Mouse (Mus musculus): ENCODE results near the gene Manbal.

The Manbal gene

GRCm38 (mm10) chr2:157366762-157367161 is 632 bp upstream of the Manbal start:
- DNase-seq (ENCODE audit: low read depth, low spot score) = no peak

GRCm38 (mm10) chr2:157367991-157368390 is 597 bp downstream of the Manbal start:
- no peak for DNase-seq (ENCODE audit: low read depth, low spot score)

DNA sequence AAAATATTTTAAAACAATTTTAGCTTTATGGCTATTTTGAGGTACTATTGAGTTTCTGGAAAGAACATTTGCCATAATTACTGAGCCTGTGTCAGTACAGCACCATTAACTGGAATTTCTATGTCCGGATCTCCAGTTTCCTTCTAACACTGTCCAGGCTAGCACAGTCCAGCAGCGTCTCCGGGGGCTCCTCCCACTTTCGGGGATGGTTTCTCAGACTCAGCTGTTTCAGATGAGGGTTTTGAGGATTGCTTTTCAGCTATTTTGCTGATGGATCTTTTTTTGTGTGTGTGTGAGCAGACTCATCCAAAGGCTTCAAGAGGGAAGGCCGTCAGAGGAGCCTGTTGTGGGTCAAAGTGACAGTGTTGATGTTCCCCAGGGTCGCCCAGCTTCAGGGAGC is 4.3 kb downstream of the Manbal start:
- no peak for DNase-seq (ENCODE audit: low read depth, low spot score)

DNA sequence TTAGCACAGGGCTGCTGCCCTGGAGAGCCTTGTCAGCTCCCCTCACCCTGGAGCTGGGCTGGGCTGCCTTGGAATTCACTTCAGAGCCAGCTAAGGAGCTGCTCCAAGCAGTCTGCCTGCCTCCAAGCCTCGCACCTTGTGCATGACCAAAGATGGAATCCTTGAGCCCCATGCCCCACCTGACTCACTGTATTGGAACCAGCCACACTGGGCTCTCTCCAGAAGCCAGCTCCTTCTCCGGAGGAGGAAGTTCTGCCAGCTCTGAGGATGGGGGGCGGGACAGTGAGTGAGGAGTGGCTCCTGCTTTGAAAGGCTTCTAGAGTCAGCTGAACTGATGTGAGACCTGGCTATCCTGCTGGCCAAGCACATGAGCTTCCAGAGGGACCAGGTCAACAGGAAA is 6.3 kb downstream of the Manbal start:
- DNase-seq (ENCODE audit: low read depth, low spot score) = no peak

DNA sequence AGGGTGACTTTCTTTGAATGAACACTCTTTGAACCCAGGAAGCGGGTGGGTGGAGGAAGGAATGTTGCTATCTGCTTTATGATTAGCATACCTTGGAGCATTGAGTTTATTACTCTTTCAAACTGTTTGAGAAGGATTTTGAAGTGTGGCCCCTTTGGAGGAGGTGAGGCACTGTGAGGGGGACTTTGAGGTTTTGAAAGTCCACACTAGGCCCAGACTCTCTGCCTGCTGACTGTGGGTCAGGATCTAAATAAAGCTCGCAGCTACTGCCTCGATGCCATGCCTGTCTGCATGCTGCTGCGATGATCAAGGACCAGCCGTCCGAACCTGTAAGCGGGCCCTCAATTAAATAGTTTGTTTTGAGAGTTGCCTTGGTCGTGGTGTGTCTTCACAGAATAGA is 7.7 kb downstream of the Manbal start:
- no peak for DNase-seq (ENCODE audit: low read depth, low spot score)

DNA sequence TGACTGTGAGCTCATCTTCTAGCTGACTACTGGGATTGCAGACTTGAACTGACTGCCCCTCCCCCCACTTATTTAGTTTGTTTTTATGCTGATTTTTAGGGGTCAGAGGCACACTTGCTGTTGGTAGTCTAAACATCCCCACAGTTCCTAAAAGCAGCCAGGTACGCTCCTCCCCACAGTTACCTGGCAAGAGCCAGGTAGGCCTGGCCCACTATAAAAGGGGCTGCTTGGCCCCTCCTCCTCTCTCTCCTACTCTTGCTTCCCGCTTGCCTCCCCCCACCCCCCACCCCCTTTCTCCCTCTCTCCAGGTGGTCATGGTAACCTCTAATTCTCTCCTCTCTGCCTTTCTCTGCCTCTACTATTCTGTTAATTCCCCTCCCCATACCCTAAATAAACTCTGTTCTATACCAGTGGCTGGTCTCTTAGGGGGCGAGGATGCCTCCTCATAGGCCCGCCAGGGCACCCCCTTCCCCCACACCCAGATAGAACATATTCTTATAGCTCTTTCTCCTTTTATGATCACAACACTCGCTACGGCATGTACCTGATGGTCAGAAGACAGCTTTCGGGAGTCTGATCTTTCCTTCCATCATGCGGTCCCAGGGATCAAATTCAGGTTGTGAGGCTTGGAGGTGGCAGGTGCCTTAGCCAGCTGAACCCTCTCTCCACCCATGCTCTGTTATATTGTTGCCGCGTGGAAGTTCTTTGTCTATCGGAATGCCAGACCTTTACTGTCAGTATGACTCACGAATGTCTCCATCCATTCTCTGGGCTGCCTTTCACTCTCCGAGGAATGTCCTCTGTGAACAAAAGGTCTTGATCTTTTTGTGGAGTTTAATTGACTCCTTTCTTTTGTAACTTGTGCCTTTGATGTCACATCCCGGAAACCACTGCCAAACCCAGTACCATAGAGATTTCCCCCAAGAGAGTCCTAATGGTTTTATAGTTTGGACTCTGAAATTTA is 8.7 kb downstream of the Manbal start:
- DNase-seq (ENCODE audit: low read depth, low spot score) = peak; percentile 96

GRCm38 (mm10) chr2:157376995-157377394 is 9.6 kb downstream of the Manbal start:
- DNase-seq (ENCODE audit: low read depth, low spot score) = peak; percentile 41

DNA sequence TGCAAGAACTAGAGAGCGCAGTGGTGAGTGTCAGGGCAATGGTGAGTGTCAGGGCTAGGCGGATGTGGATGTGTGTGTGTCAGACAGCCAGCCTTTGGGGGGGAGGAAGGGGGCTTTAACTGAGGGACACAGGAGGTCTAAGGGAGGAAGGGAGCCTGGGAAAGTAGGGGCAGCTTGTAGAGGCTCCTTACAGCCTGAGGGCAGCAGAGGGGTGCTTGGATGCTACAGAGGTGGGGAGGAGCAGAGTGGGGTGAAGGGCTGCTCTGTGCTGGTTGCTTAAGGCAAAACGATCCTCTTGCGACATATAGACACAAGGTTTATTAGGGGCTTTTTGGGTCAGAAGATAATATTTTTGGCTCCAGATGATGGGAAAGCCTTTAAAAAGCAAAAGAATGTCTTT is 17.4 kb downstream of the Manbal start:
- DNase-seq (ENCODE audit: low read depth, low spot score) = no peak

DNA sequence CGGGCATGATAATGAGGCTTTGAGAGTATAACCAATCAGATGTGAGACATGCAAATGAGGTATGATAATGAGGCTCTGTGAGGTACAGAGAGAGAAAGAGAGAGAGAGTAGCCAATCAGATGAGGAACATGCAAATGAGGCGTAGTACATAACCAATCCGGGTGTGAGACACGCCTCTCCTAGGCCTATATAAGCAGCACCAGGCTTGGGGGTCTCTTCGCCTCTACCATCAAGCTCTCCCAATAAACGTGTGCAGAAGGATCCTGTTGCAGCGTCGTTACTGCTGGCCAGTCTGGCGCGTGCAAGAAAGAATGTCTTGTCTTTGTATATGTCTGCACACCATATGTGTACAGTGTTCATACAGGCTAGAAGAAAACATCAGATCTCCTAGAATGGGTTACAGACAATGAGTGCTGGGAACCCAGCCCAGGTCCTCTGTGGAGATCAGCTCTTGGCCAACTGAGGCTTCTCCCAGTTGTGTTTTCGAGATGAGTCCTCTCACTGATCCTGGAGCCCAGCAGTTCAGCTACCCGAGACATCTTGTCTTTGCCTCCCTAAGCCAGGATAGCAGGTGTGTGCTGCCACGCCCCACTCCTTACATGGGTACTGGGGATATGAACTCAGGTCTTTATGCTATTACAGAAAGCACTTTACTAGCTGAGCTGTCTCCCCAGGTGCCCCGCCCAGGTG is 21.7 kb downstream of the Manbal start:
- peak; percentile 52 for DNase-seq (ENCODE audit: low read depth, low spot score)

DNA sequence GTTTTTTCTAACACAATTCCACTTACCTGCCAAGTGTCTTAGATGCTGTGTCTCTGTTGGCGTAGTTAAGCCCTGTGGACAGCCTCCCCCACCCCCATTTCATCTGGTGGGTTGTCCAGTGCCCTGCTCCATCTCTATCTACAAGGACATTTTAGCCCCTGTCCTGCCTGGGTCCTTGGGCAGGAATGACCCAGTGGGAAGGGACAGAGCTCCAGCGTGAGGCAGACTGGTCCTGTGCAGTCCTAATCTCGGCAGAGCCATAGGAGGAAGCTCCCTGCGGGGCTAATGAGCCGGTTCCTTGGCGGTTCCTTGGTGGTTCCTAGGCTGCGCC is 22.2 kb downstream of the Manbal start:
- no peak for DNase-seq (ENCODE audit: low read depth, low spot score)

GRCm38 (mm10) chr2:157392331-157392730 is 24.9 kb downstream of the Manbal start:
- peak; percentile 43 for DNase-seq (ENCODE audit: low read depth, low spot score)

GRCm38 (mm10) chr2:157393549-157393948 is 26.2 kb downstream of the Manbal start:
- DNase-seq (ENCODE audit: low read depth, low spot score) = peak; percentile 45

- no peak for DNase-seq (ENCODE audit: low read depth, low spot score)
These were observed 27.5 kb downstream of the Manbal start for GRCm38 (mm10) chr2:157394868-157395267.

GRCm38 (mm10) chr2:157395371-157395770 is 28.0 kb downstream of the Manbal start:
- no peak for DNase-seq (ENCODE audit: low read depth, low spot score)

DNA sequence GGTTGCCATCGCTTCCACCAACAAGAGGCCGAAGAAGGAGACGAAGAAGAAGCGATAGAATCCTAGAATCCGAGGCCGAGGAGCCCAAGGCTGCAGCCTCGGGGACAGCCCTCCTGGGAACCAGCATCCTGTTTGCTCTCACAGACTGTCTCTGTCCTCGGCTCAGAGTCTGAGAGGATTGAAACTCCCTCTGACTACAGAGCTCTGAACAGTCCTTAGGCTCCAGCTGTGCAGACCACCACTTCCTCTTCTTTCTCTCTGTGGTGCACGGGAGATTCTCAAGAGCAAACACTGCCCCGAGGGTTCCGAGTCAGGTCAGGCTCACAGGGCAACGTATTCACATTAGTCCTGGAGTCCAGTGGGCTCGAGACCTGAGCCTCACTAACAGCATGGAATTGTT is 28.6 kb downstream of the Manbal start:
- no peak for DNase-seq (ENCODE audit: low read depth, low spot score)

GRCm38 (mm10) chr2:157397376-157397775 is 30.0 kb downstream of the Manbal start:
- no peak for DNase-seq (ENCODE audit: low read depth, low spot score)

GRCm38 (mm10) chr2:157398539-157398938 is 31.1 kb downstream of the Manbal start:
- DNase-seq (ENCODE audit: low read depth, low spot score) = peak; percentile 64

DNA sequence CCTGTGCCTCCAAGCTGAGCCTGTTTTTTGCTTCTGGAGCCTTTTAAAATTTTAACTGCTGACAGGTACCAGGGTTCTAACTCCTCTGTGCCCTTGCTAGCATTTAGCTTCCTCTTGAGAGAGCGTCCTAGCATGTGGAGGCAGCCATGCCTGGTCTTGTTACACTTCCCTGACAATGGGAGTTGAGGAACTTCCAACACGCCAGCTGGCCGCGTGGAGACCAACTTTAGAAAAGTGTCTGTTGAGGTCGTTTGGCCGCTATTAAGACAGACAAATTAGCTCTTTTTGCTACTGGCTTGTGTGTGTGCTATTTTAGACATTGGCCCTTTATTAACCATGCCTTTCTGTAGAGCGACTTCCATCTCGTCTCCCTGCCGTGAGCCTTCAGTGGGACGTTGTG is 32.4 kb downstream of the Manbal start:
- no peak for DNase-seq (ENCODE audit: low read depth, low spot score)

- no peak for DNase-seq (ENCODE audit: low read depth, low spot score)
These were observed 33.1 kb downstream of the Manbal start for GRCm38 (mm10) chr2:157400491-157400890.

DNA sequence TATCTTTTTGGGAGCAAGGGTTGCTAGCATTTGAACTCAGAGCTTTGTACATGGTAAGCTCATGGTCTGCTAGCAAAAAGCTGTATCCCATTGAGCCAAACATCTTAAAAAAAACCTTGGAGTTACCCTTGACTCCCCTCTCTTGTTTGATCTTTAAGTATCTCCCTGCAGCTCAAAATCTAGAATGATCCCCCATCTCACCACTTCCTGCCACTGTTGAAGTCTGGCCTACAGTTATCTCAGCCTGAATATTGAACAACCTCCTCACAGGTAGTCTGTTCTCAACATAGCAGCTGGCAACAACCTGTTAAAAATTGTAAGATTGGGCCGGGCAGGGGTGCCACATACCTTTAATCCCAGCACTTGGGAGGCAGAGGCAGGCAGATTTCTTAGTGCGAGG is 33.9 kb downstream of the Manbal start:
- DNase-seq (ENCODE audit: low read depth, low spot score) = no peak

DNA sequence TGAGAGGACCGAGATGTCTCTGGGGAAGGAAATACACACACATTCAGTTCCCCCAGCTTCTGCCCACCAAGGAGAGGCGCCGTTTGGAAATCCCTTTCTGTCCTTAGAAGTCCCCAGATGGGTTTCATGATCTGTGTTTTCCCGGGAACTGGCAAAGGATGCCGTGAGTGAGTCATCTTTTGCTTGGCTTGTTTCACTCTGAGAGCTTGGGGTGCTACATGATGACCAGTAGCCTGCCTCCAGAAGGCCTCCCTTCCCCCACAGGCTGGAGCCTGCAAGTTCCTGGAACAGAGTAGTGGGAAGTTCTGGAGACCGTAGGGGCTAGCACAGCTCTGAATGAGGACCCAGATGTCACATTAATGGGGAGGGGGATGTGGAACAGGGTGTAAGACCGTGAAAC is 40.2 kb downstream of the Manbal start:
- DNase-seq (ENCODE audit: low read depth, low spot score) = no peak

GRCm38 (mm10) chr2:157409793-157410533 is 42.6 kb downstream of the Manbal start:
- no peak for DNase-seq (ENCODE audit: low read depth, low spot score)

Measured in ES-CJ7 (cell line).